Mouse (Mus musculus): Measurements from ENCODE around the gene Pla2g4e. TPM values are rescaled to one million over a fixed set of nuclear protein-coding genes. Genes with fewer than 3 reads are reported as not detected.

Pla2g4e gene
- polyA plus RNA-seq, 1 experiment from 2014 or later = 4.8 TPM

- WGBS = 84% methylated on average over 3 of the region's 3 CpGs
- H3K4me1 ChIP-seq (replicated peaks) = no peaks in the 10 kb centered on the region
- H3K9me3 ChIP-seq = no peaks in the 10 kb centered on the region
- H3K9ac ChIP-seq = no peak overlapping the region
- no peak for ATAC-seq (ENCODE audit: low FRiP score, low read depth)
- no peaks in the 10 kb centered on the region for H3K36me3 ChIP-seq
- no peak overlapping the region for H3K4me3 ChIP-seq
- no peaks in the 10 kb centered on the region for H3K27me3 ChIP-seq
- no peak overlapping the region for H3K4me2 ChIP-seq
- no peak overlapping the region for H3K27ac ChIP-seq (replicated peaks)
Observed at GRCm38 (mm10) chr2:120235381-120235780, 9.8 kb downstream of the Pla2g4e start.

- H3K4me3 ChIP-seq = no peak overlapping the region
- no peaks in the 10 kb centered on the region for H3K36me3 ChIP-seq
- no peak overlapping the region for H3K4me2 ChIP-seq
- H3K9ac ChIP-seq = no peak overlapping the region
- H3K27me3 ChIP-seq = no peaks in the 10 kb centered on the region
- 83% methylated on average over 3 of the region's 3 CpGs for WGBS
- no peak overlapping the region for H3K27ac ChIP-seq (replicated peaks)
- no peaks in the 10 kb centered on the region for H3K9me3 ChIP-seq
- ATAC-seq (ENCODE audit: low FRiP score, low read depth) = no peak
- no peaks in the 10 kb centered on the region for H3K4me1 ChIP-seq (replicated peaks)
Observed at GRCm38 (mm10) chr2:120231642-120232041, 13.5 kb downstream of the Pla2g4e start.

GRCm38 (mm10) chr2:120214600-120214999 lies 30.5 kb downstream of the Pla2g4e start:
- H3K36me3 ChIP-seq = no peaks in the 10 kb centered on the region
- H3K4me1 ChIP-seq (replicated peaks) = no peaks in the 10 kb centered on the region
- no peaks in the 10 kb centered on the region for H3K9me3 ChIP-seq
- H3K4me2 ChIP-seq = no peak overlapping the region
- H3K4me3 ChIP-seq = no peak overlapping the region
- H3K9ac ChIP-seq = no peak overlapping the region
- WGBS = 89% methylated on average over 5 of the region's 5 CpGs
- no peak for ATAC-seq (ENCODE audit: low FRiP score, low read depth)
- H3K27ac ChIP-seq (replicated peaks) = no peak overlapping the region
- no peaks in the 10 kb centered on the region for H3K27me3 ChIP-seq

- 71% methylated on average over 2 of the region's 2 CpGs for WGBS
- Histone ChIP-seq H3K27ac (replicated peaks) (no peak overlapping the region), H3K4me2 (no peak overlapping the region)
Observed at GRCm38 (mm10) chr2:120211448-120211847, 33.7 kb downstream of the Pla2g4e start.

GRCm38 (mm10) chr2:120207926-120208325 lies 37.2 kb downstream of the Pla2g4e start:
- H3K27ac ChIP-seq (replicated peaks) = no peak overlapping the region
- H3K9ac ChIP-seq = no peak overlapping the region
- H3K27me3 ChIP-seq = no peaks in the 10 kb centered on the region
- no peak overlapping the region for H3K4me2 ChIP-seq
- ATAC-seq (ENCODE audit: low FRiP score, low read depth) = no peak
- no peaks in the 10 kb centered on the region for H3K4me1 ChIP-seq (replicated peaks)
- no peaks in the 10 kb centered on the region for H3K9me3 ChIP-seq
- no peak overlapping the region for H3K4me3 ChIP-seq
- WGBS = 76% methylated on average over 7 of the region's 7 CpGs
- H3K36me3 ChIP-seq = no peaks in the 10 kb centered on the region

More at GRCm38 (mm10) chr2:120211448-120211847, 33.7 kb downstream of the Pla2g4e start:
- Histone ChIP-seq H3K9me3 (no peaks in the 10 kb centered on the region), H3K4me3 (no peak overlapping the region), H3K36me3 (no peaks in the 10 kb centered on the region), H3K4me1 (replicated peaks) (no peaks in the 10 kb centered on the region), H3K27me3 (no peaks in the 10 kb centered on the region), H3K9ac (no peak overlapping the region)
- ATAC-seq (ENCODE audit: low FRiP score, low read depth) = no peak

- Histone ChIP-seq H3K4me3 (no peak overlapping the region), H3K27me3 (no peaks in the 10 kb centered on the region), H3K4me1 (replicated peaks) (no peaks in the 10 kb centered on the region), H3K4me2 (no peak overlapping the region), H3K9ac (no peak overlapping the region), H3K36me3 (no peaks in the 10 kb centered on the region), H3K27ac (replicated peaks) (no peak overlapping the region), H3K9me3 (no peaks in the 10 kb centered on the region)
- ATAC-seq (ENCODE audit: low FRiP score, low read depth) = no peak
- 89% methylated on average over 6 of the region's 6 CpGs for WGBS
Observed at GRCm38 (mm10) chr2:120207028-120207427, 38.1 kb downstream of the Pla2g4e start.

- no peak overlapping the region for H3K4me3 ChIP-seq
- 71% methylated on average over 3 of the region's 3 CpGs for WGBS
- no peak overlapping the region for H3K4me2 ChIP-seq
- H3K9me3 ChIP-seq = no peaks in the 10 kb centered on the region
- H3K27me3 ChIP-seq = no peaks in the 10 kb centered on the region
- no peak overlapping the region for H3K9ac ChIP-seq
- H3K36me3 ChIP-seq = no peaks in the 10 kb centered on the region
- H3K27ac ChIP-seq (replicated peaks) = no peak overlapping the region
- H3K4me1 ChIP-seq (replicated peaks) = no peaks in the 10 kb centered on the region
- no peak for ATAC-seq (ENCODE audit: low FRiP score, low read depth)
Observed at GRCm38 (mm10) chr2:120203742-120204141, 41.4 kb downstream of the Pla2g4e start.

GRCm38 (mm10) chr2:120200077-120200476 lies 45.1 kb downstream of the Pla2g4e start:
- WGBS = 62% methylated on average over 3 of the region's 7 CpGs
- no peak for ATAC-seq (ENCODE audit: low FRiP score, low read depth)
- no peaks in the 10 kb centered on the region for H3K4me1 ChIP-seq (replicated peaks)
- H3K4me2 ChIP-seq = no peak overlapping the region
- H3K36me3 ChIP-seq = no peaks in the 10 kb centered on the region
- no peak overlapping the region for H3K4me3 ChIP-seq
- H3K9ac ChIP-seq = no peak overlapping the region
- no peak overlapping the region for H3K27ac ChIP-seq (replicated peaks)
- H3K9me3 ChIP-seq = no peaks in the 10 kb centered on the region
- no peaks in the 10 kb centered on the region for H3K27me3 ChIP-seq

- Histone ChIP-seq H3K36me3 (no peaks in the 10 kb centered on the region), H3K27me3 (no peaks in the 10 kb centered on the region), H3K9me3 (no peaks in the 10 kb centered on the region), H3K4me3 (no peak overlapping the region), H3K27ac (replicated peaks) (no peak overlapping the region), H3K4me1 (replicated peaks) (no peaks in the 10 kb centered on the region), H3K4me2 (no peak overlapping the region), H3K9ac (no peak overlapping the region)
- ATAC-seq (ENCODE audit: low FRiP score, low read depth) = no peak
- WGBS = 87% methylated on average over 4 of the region's 4 CpGs
Observed at GRCm38 (mm10) chr2:120188174-120188573, 57.0 kb downstream of the Pla2g4e start.

- no peaks in the 10 kb centered on the region for H3K4me1 ChIP-seq (replicated peaks)
- WGBS = 95% methylated on average over 1 of the region's 1 CpGs
- no peak overlapping the region for H3K27ac ChIP-seq (replicated peaks)
- H3K4me3 ChIP-seq = no peak overlapping the region
- no peak overlapping the region for H3K9ac ChIP-seq
- no peaks in the 10 kb centered on the region for H3K9me3 ChIP-seq
- no peak for ATAC-seq (ENCODE audit: low FRiP score, low read depth)
- H3K36me3 ChIP-seq = no peaks in the 10 kb centered on the region
- no peaks in the 10 kb centered on the region for H3K27me3 ChIP-seq
- no peak overlapping the region for H3K4me2 ChIP-seq
Observed at GRCm38 (mm10) chr2:120187583-120187982, 57.6 kb downstream of the Pla2g4e start.

GRCm38 (mm10) chr2:120185527-120186276 lies 59.4 kb downstream of the Pla2g4e start:
- Histone ChIP-seq H3K36me3 (no peaks in the 10 kb centered on the region), H3K4me3 (no peak overlapping the region), H3K27me3 (no peaks in the 10 kb centered on the region), H3K4me2 (no peak overlapping the region), H3K4me1 (replicated peaks) (no peaks in the 10 kb centered on the region), H3K9ac (no peak overlapping the region), H3K9me3 (no peaks in the 10 kb centered on the region), H3K27ac (replicated peaks) (no peak overlapping the region)
- ATAC-seq (ENCODE audit: low FRiP score, low read depth) = no peak
- WGBS = 84% methylated on average over 6 of the region's 6 CpGs

- no peaks in the 10 kb centered on the region for H3K27me3 ChIP-seq
- no peak overlapping the region for H3K4me2 ChIP-seq
- no peak for ATAC-seq (ENCODE audit: low FRiP score, low read depth)
- no peak overlapping the region for H3K27ac ChIP-seq (replicated peaks)
- H3K9ac ChIP-seq = no peak overlapping the region
- no peaks in the 10 kb centered on the region for H3K4me1 ChIP-seq (replicated peaks)
- no peak overlapping the region for H3K4me3 ChIP-seq
- H3K9me3 ChIP-seq = no peaks in the 10 kb centered on the region
- no peaks in the 10 kb centered on the region for H3K36me3 ChIP-seq
Observed at GRCm38 (mm10) chr2:120178936-120179335, 66.2 kb downstream of the Pla2g4e start.

GRCm38 (mm10) chr2:120173718-120174117 lies 71.4 kb downstream of the Pla2g4e start:
- 26% methylated on average over 10 of the region's 10 CpGs for WGBS
- Histone ChIP-seq H3K27me3 (no peaks in the 10 kb centered on the region), H3K36me3 (no peaks in the 10 kb centered on the region), H3K9ac (no peak overlapping the region), H3K27ac (replicated peaks) (no peak overlapping the region), H3K4me2 (no peak overlapping the region), H3K4me1 (replicated peaks) (no peaks in the 10 kb centered on the region), H3K9me3 (no peaks in the 10 kb centered on the region), H3K4me3 (no peak overlapping the region)
- no peak for ATAC-seq (ENCODE audit: low FRiP score, low read depth)

Measured in hindbrain, embryonic 15.5 days (tissue).